Mouse (Mus musculus): ENCODE measurements around the gene Lman1l. TPM values are rescaled to one million over a fixed set of nuclear protein-coding genes. Genes with fewer than 3 reads are reported as not detected.

Lman1l gene
- total RNA-seq, 1 experiment = 0.22 TPM

GRCm38 (mm10) chr9:57659774-57660173 is 39.2 kb upstream of the Lman1l start:
- H3K4me1 ChIP-seq (ENCODE audit: control insufficient read depth in 2 of 2, insufficient read depth in 2 of 2, low read length in 2 of 2, poor library complexity in 1 of 2) = no peaks in the 10 kb centered on the region; a peak in 1 of 4 replicates
- no peaks in the 10 kb centered on the region for H3K9me3 ChIP-seq (ENCODE audit: control insufficient read depth, insufficient read depth, low read depth, low read length)
- no peak overlapping the region for H3K9ac ChIP-seq (ENCODE audit: insufficient read depth, low read depth, low read length, poor library complexity, severe bottlenecking)
- peak; percentile 65 for DNase-seq (ENCODE audit: low read depth, low spot score)
- no peak overlapping the region for H3K4me3 ChIP-seq (ENCODE audit: insufficient read depth in 1 of 2, low read depth in 1 of 2, low read length in 2 of 2, poor library complexity in 1 of 2, severe bottlenecking in 1 of 2)
- H3K27ac ChIP-seq (ENCODE audit: insufficient read depth, low read depth, low read length, poor library complexity, severe bottlenecking) = no peak overlapping the region
- TF ChIP-seq HCFC1 (IDR thresholded peaks at IDR 0.05; ENCODE audit: borderline replicate concordance, insufficient read depth, low read length) (no peak), ZC3H11A (IDR thresholded peaks at IDR 0.05; ENCODE audit: borderline replicate concordance, low read depth, low read length) (peak; percentile 72), ZNF384 (IDR thresholded peaks at IDR 0.05; ENCODE audit: low read depth, low read length) (0 out of 2 replicates have a peak, but pooled peaks have one; percentile 9)
- in situ Hi-C loops (cut with MboI; ENCODE audit: low sequenced_read_pairs in 2 of 2, unreplicated experiment in 2 of 2) = no loop called here
- H3K36me3 ChIP-seq (ENCODE audit: control insufficient read depth, insufficient read depth, low read length, poor library complexity, severe bottlenecking) = no peaks in the 10 kb centered on the region

- Histone ChIP-seq H3K4me1 (ENCODE audit: control insufficient read depth in 2 of 2, insufficient read depth in 2 of 2, low read length in 2 of 2, poor library complexity in 1 of 2) (no peaks in the 10 kb centered on the region; a peak in 1 of 4 replicates), H3K36me3 (ENCODE audit: control insufficient read depth, insufficient read depth, low read length, poor library complexity, severe bottlenecking) (no peaks in the 10 kb centered on the region), H3K9ac (ENCODE audit: insufficient read depth, low read depth, low read length, poor library complexity, severe bottlenecking) (no peak overlapping the region), H3K9me3 (ENCODE audit: control insufficient read depth, insufficient read depth, low read depth, low read length) (no peaks in the 10 kb centered on the region), H3K27ac (ENCODE audit: insufficient read depth, low read depth, low read length, poor library complexity, severe bottlenecking) (no peak overlapping the region), H3K4me3 (ENCODE audit: insufficient read depth in 1 of 2, low read depth in 1 of 2, low read length in 2 of 2, poor library complexity in 1 of 2, severe bottlenecking in 1 of 2) (no peak overlapping the region)
- in situ Hi-C loops (cut with MboI; ENCODE audit: low sequenced_read_pairs in 2 of 2, unreplicated experiment in 2 of 2) = no loop called here
- TF ChIP-seq MAFK (IDR thresholded peaks at IDR 0.05; ENCODE audit: insufficient read depth, low read depth, low read length) (no peak), ZC3H11A (IDR thresholded peaks at IDR 0.05; ENCODE audit: borderline replicate concordance, low read depth, low read length) (no peak), ZNF384 (IDR thresholded peaks at IDR 0.05; ENCODE audit: low read depth, low read length) (no peak), CHD2 (IDR thresholded peaks at IDR 0.05; ENCODE audit: low read depth, low read length) (no peak), HCFC1 (IDR thresholded peaks at IDR 0.05; ENCODE audit: borderline replicate concordance, insufficient read depth, low read length) (no peak)
- DNase-seq (ENCODE audit: low read depth, low spot score) = no peak
Observed at GRCm38 (mm10) chr9:57658970-57659369, 38.4 kb upstream of the Lman1l start.

GRCm38 (mm10) chr9:57657843-57658242 is 37.3 kb upstream of the Lman1l start:
- in situ Hi-C loops (cut with MboI; ENCODE audit: low sequenced_read_pairs in 2 of 2, unreplicated experiment in 2 of 2) = no loop called here
- Histone ChIP-seq H3K9me3 (ENCODE audit: control insufficient read depth, insufficient read depth, low read depth, low read length) (no peaks in the 10 kb centered on the region), H3K9ac (ENCODE audit: insufficient read depth, low read depth, low read length, poor library complexity, severe bottlenecking) (no peak overlapping the region), H3K36me3 (ENCODE audit: control insufficient read depth, insufficient read depth, low read length, poor library complexity, severe bottlenecking) (no peaks in the 10 kb centered on the region), H3K4me1 (ENCODE audit: control insufficient read depth in 2 of 2, insufficient read depth in 2 of 2, low read length in 2 of 2, poor library complexity in 1 of 2) (peaks cover 0 to 5% of the 10 kb centered on the region in 2 experiments; a peak in 1 of 4 replicates), H3K4me3 (ENCODE audit: insufficient read depth in 1 of 2, low read depth in 1 of 2, low read length in 2 of 2, poor library complexity in 1 of 2, severe bottlenecking in 1 of 2) (no peak overlapping the region), H3K27ac (ENCODE audit: insufficient read depth, low read depth, low read length, poor library complexity, severe bottlenecking) (no peak overlapping the region)
- DNase-seq (ENCODE audit: low read depth, low spot score) = no peak
- TF ChIP-seq ZNF384 (IDR thresholded peaks at IDR 0.05; ENCODE audit: low read depth, low read length) (no peak), HCFC1 (IDR thresholded peaks at IDR 0.05; ENCODE audit: borderline replicate concordance, insufficient read depth, low read length) (no peak), CHD2 (IDR thresholded peaks at IDR 0.05; ENCODE audit: low read depth, low read length) (no peak), ZC3H11A (IDR thresholded peaks at IDR 0.05; ENCODE audit: borderline replicate concordance, low read depth, low read length) (no peak), MAFK (IDR thresholded peaks at IDR 0.05; ENCODE audit: insufficient read depth, low read depth, low read length) (no peak)

GRCm38 (mm10) chr9:57656631-57657350 is 36.2 kb upstream of the Lman1l start:
- H3K9ac ChIP-seq (ENCODE audit: insufficient read depth, low read depth, low read length, poor library complexity, severe bottlenecking) = no peak overlapping the region
- TF ChIP-seq ZC3H11A (IDR thresholded peaks at IDR 0.05; ENCODE audit: borderline replicate concordance, low read depth, low read length) (no peak), HCFC1 (IDR thresholded peaks at IDR 0.05; ENCODE audit: borderline replicate concordance, insufficient read depth, low read length) (no peak), ZNF384 (IDR thresholded peaks at IDR 0.05; ENCODE audit: low read depth, low read length) (no peak), CHD2 (IDR thresholded peaks at IDR 0.05; ENCODE audit: low read depth, low read length) (no peak), MAFK (IDR thresholded peaks at IDR 0.05; ENCODE audit: insufficient read depth, low read depth, low read length) (no peak)
- in situ Hi-C loops (cut with MboI; ENCODE audit: low sequenced_read_pairs in 2 of 2, unreplicated experiment in 2 of 2) = no loop called here
- peaks cover 0 to 5% of the 10 kb centered on the region in 2 experiments; a peak in 1 of 4 replicates for H3K4me1 ChIP-seq (ENCODE audit: control insufficient read depth in 2 of 2, insufficient read depth in 2 of 2, low read length in 2 of 2, poor library complexity in 1 of 2)
- H3K4me3 ChIP-seq (ENCODE audit: insufficient read depth in 1 of 2, low read depth in 1 of 2, low read length in 2 of 2, poor library complexity in 1 of 2, severe bottlenecking in 1 of 2) = no peak overlapping the region
- no peaks in the 10 kb centered on the region for H3K9me3 ChIP-seq (ENCODE audit: control insufficient read depth, insufficient read depth, low read depth, low read length)
- H3K27ac ChIP-seq (ENCODE audit: insufficient read depth, low read depth, low read length, poor library complexity, severe bottlenecking) = no peak overlapping the region
- no peaks in the 10 kb centered on the region for H3K36me3 ChIP-seq (ENCODE audit: control insufficient read depth, insufficient read depth, low read length, poor library complexity, severe bottlenecking)
- no peak for DNase-seq (ENCODE audit: low read depth, low spot score)

Data from ES-E14 (cell line).